Mouse (Mus musculus) skeletal muscle tissue, adult 2 months (tissue): ENCODE measurements around the gene Negr1.

Experiments used
- DNase-seq: peaks from one replicate; pipeline ENCODE4 v3.0.0-alpha.2; 2012; ENCODE audit warnings: low read depth, low spot score

The Negr1 gene

GRCm38 (mm10) chr3:157209386-157209785 lies 647.8 kb downstream of the Negr1 start:
- DNase-seq: no peak

- no peak for DNase-seq
Observed at GRCm38 (mm10) chr3:157215937-157216719, 654.5 kb downstream of the Negr1 start.

GRCm38 (mm10) chr3:157217794-157218193 lies 656.2 kb downstream of the Negr1 start:
- no peak for DNase-seq

GRCm38 (mm10) chr3:157224920-157225319 lies 663.3 kb downstream of the Negr1 start:
- DNase-seq: no peak

- DNase-seq: peak; percentile 13
Observed at GRCm38 (mm10) chr3:157232723-157233122, 671.1 kb downstream of the Negr1 start.

GRCm38 (mm10) chr3:157240240-157240639 lies 678.6 kb downstream of the Negr1 start:
- no peak for DNase-seq

- DNase-seq: no peak
Observed at GRCm38 (mm10) chr3:157255446-157255845, 693.9 kb downstream of the Negr1 start.

- no peak for DNase-seq
Observed at GRCm38 (mm10) chr3:157255863-157256262, 694.3 kb downstream of the Negr1 start.

- DNase-seq: no peak
Observed at GRCm38 (mm10) chr3:157268742-157269141, 707.1 kb downstream of the Negr1 start.

GRCm38 (mm10) chr3:157272379-157272778 lies 710.8 kb downstream of the Negr1 start:
- DNase-seq: no peak

GRCm38 (mm10) chr3:157274143-157274542 lies 712.5 kb downstream of the Negr1 start:
- no peak for DNase-seq

- DNase-seq: no peak
Observed at GRCm38 (mm10) chr3:157279717-157280116, 718.1 kb downstream of the Negr1 start.

GRCm38 (mm10) chr3:157281259-157281658 lies 719.7 kb downstream of the Negr1 start:
- no peak for DNase-seq

- DNase-seq: no peak
Observed at GRCm38 (mm10) chr3:157291286-157291685, 729.7 kb downstream of the Negr1 start.

- no peak for DNase-seq
Observed at GRCm38 (mm10) chr3:157297216-157297615, 735.6 kb downstream of the Negr1 start.

- DNase-seq: no peak
Observed at GRCm38 (mm10) chr3:157303430-157304116, 742.0 kb downstream of the Negr1 start.

- DNase-seq: no peak
Observed at GRCm38 (mm10) chr3:157321081-157321573, 759.5 kb downstream of the Negr1 start.

GRCm38 (mm10) chr3:157321834-157322233 lies 760.2 kb downstream of the Negr1 start:
- DNase-seq: no peak

- DNase-seq: no peak
Observed at GRCm38 (mm10) chr3:157334169-157334568, 772.6 kb downstream of the Negr1 start.

GRCm38 (mm10) chr3:157349480-157349879 lies 787.9 kb downstream of the Negr1 start:
- DNase-seq: no peak

- peak; percentile 3 for DNase-seq
Observed at GRCm38 (mm10) chr3:157358905-157359304, 797.3 kb downstream of the Negr1 start.

GRCm38 (mm10) chr3:157359840-157360239 lies 798.2 kb downstream of the Negr1 start:
- DNase-seq: no peak
